Mouse (Mus musculus) embryonic fibroblast, embryonic 13.5 days (primary cell): ENCODE results near the gene Chrnd.

Experiments
- CTCF ChIP-seq: IDR thresholded peaks from 2 replicates; pipeline ENCODE4 v1.5.1; 2011; ENCODE audit warnings: mild to moderate bottlenecking, control low read depth, low read length, moderate library complexity, borderline replicate concordance; ENCODE audit not compliant: insufficient read depth
- POLR2A ChIP-seq: IDR thresholded peaks from 2 replicates; pipeline ENCODE4 v1.6.1; 2011; ENCODE audit warnings: low read depth, mild to moderate bottlenecking, control low read depth, low read length, moderate library complexity

DNA sequence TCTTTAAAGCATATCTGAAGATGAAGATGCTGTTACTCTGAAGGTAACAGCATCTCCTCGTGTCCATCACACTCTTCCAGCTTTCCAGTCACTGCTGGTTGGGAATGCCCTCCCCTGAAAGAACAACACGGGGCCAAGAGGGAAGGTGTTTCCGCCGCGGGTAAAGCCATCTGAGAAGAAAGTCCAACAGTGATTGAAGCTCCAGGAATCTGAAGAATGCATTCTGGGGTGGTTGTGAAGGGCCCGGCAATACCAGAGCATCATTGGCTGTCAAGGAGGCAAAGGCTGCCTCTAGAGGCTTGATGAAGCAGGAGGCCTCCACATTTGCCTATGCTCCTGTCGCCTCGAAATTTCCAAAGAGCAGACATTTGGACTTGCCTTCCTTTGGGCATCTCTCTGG lies 48.6 kb downstream of the Chrnd start:
- TF ChIP-seq POLR2A (no peak), CTCF (no peak)
